Mouse (Mus musculus): Measurements from ENCODE around the gene Adam12.

Adam12 gene

GRCm38 (mm10) chr7:134081307-134082072, 150.5 kb downstream of the Adam12 start:
- in situ Hi-C loops (cut with MboI, MseI) = no loop called here

- in situ Hi-C loops (cut with MboI, MseI) = no loop called here
These were observed 151.8 kb downstream of the Adam12 start for GRCm38 (mm10) chr7:134079980-134080725.

GRCm38 (mm10) chr7:134077684-134078083, 154.3 kb downstream of the Adam12 start:
- in situ Hi-C loops (cut with MboI, MseI) = no loop called here

GRCm38 (mm10) chr7:134073011-134073410, 158.9 kb downstream of the Adam12 start:
- in situ Hi-C loops (cut with MboI, MseI) = no loop called here

- in situ Hi-C loops (cut with MboI, MseI) = no loop called here
These were observed 160.6 kb downstream of the Adam12 start for GRCm38 (mm10) chr7:134071153-134071885.

- in situ Hi-C loops (cut with MboI, MseI) = loop anchor here (10.0 kb wide), 1 partner anchor 482 kb away; no protein-coding TSS in a partner anchor
These were observed 169.3 kb downstream of the Adam12 start for GRCm38 (mm10) chr7:134062629-134063028.

GRCm38 (mm10) chr7:134052486-134052885, 179.5 kb downstream of the Adam12 start:
- in situ Hi-C loops (cut with MboI, MseI) = no loop called here

- in situ Hi-C loops (cut with MboI, MseI) = no loop called here
These were observed 181.6 kb downstream of the Adam12 start for GRCm38 (mm10) chr7:134050371-134050770.

GRCm38 (mm10) chr7:134046376-134046775, 185.6 kb downstream of the Adam12 start:
- in situ Hi-C loops (cut with MboI, MseI) = no loop called here

GRCm38 (mm10) chr7:134043576-134043975, 188.4 kb downstream of the Adam12 start:
- in situ Hi-C loops (cut with MboI, MseI) = no loop called here

- in situ Hi-C loops (cut with MboI, MseI) = no loop called here
These were observed 189.3 kb downstream of the Adam12 start for GRCm38 (mm10) chr7:134042614-134043013.

GRCm38 (mm10) chr7:134033939-134034338, 198.0 kb downstream of the Adam12 start:
- in situ Hi-C loops (cut with MboI, MseI) = no loop called here

GRCm38 (mm10) chr7:134032959-134033366, 199.0 kb downstream of the Adam12 start:
- in situ Hi-C loops (cut with MboI, MseI) = no loop called here

GRCm38 (mm10) chr7:134031787-134032186, 200.2 kb downstream of the Adam12 start:
- in situ Hi-C loops (cut with MboI, MseI) = no loop called here

- in situ Hi-C loops (cut with MboI, MseI) = no loop called here
These were observed 200.7 kb downstream of the Adam12 start for GRCm38 (mm10) chr7:134031256-134031655.

- in situ Hi-C loops (cut with MboI, MseI) = no loop called here
These were observed 203.6 kb downstream of the Adam12 start for GRCm38 (mm10) chr7:134028281-134028830.

GRCm38 (mm10) chr7:134027020-134027415, 204.9 kb downstream of the Adam12 start:
- in situ Hi-C loops (cut with MboI, MseI) = no loop called here

GRCm38 (mm10) chr7:134026200-134027019, 205.5 kb downstream of the Adam12 start:
- in situ Hi-C loops (cut with MboI, MseI) = no loop called here

GRCm38 (mm10) chr7:134022157-134022885, 209.6 kb downstream of the Adam12 start:
- in situ Hi-C loops (cut with MboI, MseI) = no loop called here

GRCm38 (mm10) chr7:134015226-134015625, 216.7 kb downstream of the Adam12 start:
- in situ Hi-C loops (cut with MboI, MseI) = no loop called here

Measured in regulatory T cell (primary cell).